Mouse (Mus musculus) kidney, postnatal 10 days (tissue): ENCODE measurements at regions not wholly inside any gene's neighbourhood (a gene's known extent, or its start where the extent isn't known, plus 50 kb on each side); places are given as distances from the start of the nearest gene placed in this dataset.
"Not testable (repeated sequence)": the region's sequence is repeated elsewhere in the genome, so short reads cannot be mapped to it uniquely, and the experiment has no call there.

Experiments
- DNase-seq: peaks from one replicate; pipeline ENCODE4 v3.0.0; 2021; ENCODE audit warnings: mixed read lengths

DNA sequence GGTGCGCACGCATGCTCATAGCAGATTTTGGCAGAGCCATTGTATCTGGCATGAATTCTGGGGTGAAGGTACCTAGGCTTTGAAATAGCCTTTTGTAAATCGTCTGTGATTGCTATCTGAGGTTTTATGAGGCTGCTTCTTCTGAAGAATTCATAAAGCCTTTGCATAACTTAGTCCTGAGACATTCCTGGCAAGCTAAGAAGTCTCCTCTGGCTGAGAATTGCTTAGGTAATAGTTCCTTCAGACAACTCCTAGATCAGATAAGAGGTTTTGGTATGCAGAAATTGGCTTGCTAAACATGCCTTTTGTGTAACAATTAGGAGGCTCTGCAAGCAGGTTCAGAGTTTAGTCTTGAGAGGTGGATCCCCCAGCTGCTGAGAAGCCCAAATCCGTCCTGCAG is 82.7 kb downstream of the Pmp22 start:
- no peak for DNase-seq

DNA sequence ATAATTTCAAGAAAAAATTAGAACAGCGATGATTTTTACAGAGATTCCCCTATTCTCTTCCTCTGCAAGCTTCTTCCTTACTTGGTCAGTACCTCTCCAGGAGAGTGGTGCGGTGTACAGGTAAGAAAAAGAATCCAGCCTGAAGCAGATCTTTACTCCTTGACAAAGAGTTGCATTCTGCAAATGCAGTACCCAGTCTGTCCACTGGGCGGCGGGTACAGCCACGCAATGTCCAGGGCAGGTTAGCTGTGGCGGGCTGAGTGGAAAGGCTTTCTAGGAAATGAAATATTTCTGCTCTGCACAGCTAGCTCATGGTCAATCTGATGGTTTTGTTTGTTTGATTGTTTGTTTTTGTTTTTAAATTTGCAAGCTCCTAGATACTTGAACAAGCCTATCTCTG is 84.3 kb downstream of the Pmp22 start:
- DNase-seq = peak; percentile 94

DNA sequence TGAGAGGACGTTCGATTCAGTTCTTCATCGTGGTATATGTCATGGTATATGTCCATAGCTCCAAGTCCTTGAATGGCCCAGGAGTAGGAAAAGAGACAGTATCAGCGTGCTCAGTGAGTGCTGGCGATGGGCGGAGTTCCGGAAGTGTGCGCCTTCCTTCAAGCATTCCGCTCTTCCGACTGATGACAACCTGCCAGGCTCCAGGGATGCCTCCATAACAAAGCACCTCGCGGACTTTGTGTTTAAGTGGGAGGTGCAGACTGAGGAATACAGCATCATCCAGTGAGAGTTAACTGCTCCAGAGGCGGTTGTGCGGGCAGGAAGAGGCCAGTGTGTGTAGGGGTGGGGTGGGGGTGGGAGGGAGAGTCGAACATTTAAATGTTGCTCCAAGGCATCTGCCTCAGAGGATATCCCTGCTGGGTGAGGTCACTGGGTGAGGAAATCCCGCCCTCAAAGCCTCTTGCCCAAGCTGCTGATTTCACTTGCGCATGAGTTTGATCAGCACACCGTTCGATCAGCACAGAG is 85.2 kb downstream of the Pmp22 start:
- DNase-seq = no peak

- no peak for DNase-seq
These were observed 87.2 kb downstream of the Pmp22 start for GRCm38 (mm10) chr11:63215993-63216392.

- DNase-seq = no peak
These were observed 88.3 kb downstream of the Pmp22 start for GRCm38 (mm10) chr11:63217049-63217448.

DNA sequence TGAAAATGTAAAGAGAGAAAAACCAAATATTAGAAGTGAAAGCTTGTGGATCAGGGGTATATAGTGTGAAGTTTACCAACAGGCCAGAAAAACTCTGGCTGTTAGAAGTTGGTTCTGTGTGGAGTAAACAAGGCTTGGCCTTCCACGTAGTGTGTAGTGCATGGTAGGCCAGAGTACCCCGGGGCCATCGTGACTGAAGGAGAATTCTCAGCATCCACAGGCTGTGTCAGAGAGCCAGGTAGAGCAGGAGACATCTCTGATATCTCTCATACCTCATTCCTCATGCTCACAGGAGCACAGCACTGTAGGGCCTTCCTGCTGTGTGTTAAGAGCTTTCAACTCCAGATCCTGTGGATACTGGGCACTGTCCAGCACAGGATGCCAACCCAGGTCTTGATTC is 97.7 kb downstream of the Pmp22 start:
- no peak for DNase-seq

- DNase-seq = no peak
These were observed 102.0 kb downstream of the Pmp22 start for GRCm38 (mm10) chr11:63230786-63231185.

DNA sequence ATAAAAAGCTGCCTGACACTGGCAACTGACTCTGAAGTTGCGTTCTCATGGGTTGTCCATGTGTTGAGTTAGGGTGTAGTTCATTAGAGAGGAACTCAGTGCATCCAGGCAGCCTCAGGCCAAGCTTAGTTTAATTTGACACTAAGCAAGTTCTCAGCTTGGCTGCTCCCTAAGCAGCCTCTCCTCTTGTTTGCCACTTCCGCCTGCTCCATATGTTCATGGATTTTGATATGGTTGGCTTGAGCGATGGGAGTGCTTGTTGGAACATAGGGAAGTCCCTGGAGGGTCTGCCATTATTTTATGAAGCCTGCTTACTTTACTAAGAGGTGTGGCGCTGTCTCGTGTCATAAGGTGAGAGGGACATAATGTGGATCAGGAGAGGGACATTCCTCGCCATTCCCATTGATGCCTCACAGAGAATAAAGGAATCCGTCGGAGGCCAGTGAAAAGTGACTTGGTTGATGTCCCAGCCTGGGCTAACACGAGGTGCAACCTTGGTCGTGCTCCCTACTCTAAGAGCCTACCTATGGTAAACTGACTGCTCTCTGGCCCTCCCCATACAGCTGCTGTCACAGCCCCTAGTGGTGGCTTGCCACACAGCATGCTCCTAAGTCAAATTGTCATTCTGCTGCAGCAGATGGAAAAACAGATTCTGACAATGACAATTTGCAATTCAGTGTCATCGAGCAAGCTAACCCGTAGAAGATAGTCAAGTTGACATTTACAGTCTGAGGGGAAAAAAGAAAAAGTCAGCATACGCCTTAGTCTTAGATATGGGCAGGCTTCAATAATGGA is 104.6 kb downstream of the Pmp22 start:
- DNase-seq = no peak

GRCm38 (mm10) chr11:63234481-63234880 is 105.7 kb downstream of the Pmp22 start:
- no peak for DNase-seq

DNA sequence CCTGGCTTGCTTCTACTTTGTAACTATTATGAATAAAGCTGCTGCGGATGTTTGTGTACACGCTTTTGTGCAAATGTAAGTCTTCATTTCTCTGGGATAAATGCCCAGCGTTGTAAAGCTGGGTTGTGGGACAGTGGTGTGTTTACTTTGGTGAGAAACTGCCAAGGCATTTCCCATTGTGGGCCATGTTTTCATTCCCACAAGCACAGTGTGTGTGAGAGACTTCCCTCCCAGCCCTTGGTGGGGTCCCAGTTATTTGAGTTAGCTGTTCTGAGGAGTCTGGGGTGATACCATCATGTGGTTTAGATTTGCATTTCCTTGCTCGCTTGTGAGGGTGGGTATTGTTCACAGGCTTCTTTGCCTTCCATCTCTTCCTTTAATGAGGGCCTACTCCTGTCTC is 109.9 kb downstream of the Pmp22 start:
- no peak for DNase-seq

GRCm38 (mm10) chr11:63243906-63244416 is 115.2 kb downstream of the Pmp22 start:
- no peak for DNase-seq

GRCm38 (mm10) chr11:63245041-63245440 is 116.3 kb downstream of the Pmp22 start:
- no peak for DNase-seq

GRCm38 (mm10) chr11:63246052-63246661 is 117.4 kb downstream of the Pmp22 start:
- DNase-seq = no peak

- DNase-seq = no peak
These were observed 123.5 kb downstream of the Pmp22 start for GRCm38 (mm10) chr11:63252012-63252856.

- peak; percentile 14 for DNase-seq
These were observed 124.3 kb downstream of the Pmp22 start for GRCm38 (mm10) chr11:63252968-63253602.

- DNase-seq = peak; percentile 41
These were observed 135.8 kb downstream of the Pmp22 start for GRCm38 (mm10) chr11:63264432-63265061.

DNA sequence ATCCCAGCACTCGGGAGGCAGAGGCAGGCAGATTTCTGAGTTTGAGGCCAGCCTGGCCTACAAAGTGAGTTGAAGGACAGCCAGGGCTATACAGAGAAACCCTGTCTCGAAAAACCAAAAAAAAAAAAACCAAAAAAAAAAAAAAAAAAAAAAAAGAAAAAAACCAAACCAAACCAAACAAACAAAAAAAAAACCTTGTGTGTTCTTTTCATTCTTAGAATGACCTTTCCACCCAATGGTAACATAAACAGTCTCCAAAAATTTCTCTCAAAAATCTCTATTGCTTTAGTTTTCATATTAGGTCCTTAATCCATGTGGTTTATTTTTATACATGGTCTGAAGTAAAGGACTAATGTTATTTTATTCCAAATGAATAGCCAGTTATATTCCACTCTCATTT is 137.5 kb downstream of the Pmp22 start:
- not testable (repeated sequence) for DNase-seq

DNA sequence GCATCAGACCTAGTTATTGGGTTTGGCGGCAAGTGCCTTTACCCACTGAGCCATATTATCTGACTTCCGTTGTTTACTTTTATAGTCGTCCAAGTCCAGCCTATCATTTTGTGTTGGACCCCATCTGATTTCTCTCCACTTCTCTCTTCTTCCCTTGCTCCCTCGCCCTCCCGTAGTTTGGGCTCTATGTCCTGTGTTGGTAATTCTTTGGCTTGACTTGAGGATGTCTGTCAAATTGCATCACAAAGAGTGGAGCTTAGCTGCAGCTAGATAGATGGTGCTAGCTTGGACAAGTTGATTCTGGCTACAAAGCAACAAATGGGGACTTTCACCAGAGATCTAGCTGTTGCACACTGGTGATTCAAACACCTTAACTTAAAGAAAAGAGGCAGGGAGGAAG is 147.9 kb downstream of the Pmp22 start:
- no peak for DNase-seq

- no peak for DNase-seq
These were observed 153.1 kb downstream of the Pmp22 start for GRCm38 (mm10) chr11:63281839-63282238.

- DNase-seq = peak; percentile 16
These were observed 153.8 kb downstream of the Pmp22 start for GRCm38 (mm10) chr11:63282541-63282940.

DNA sequence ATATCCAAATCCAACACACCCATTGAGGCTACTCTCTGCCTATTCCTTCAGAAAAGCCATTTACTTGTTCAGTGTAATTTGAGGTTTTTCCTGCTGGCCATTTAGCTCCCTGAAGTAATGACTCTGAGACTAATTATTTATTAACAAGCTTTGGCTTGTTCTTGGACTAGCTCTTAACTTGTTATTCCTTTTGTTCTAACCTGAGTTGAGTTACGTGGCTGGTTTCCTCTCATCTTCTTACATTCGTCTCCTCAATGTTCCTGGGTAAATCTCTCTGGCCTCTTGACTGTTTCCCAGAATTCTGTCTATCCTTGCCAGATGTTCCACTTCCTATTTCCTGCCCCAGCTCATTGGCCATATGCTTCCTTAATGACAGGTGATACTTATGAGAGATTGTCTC is 157.2 kb downstream of the Pmp22 start:
- DNase-seq = no peak

DNA sequence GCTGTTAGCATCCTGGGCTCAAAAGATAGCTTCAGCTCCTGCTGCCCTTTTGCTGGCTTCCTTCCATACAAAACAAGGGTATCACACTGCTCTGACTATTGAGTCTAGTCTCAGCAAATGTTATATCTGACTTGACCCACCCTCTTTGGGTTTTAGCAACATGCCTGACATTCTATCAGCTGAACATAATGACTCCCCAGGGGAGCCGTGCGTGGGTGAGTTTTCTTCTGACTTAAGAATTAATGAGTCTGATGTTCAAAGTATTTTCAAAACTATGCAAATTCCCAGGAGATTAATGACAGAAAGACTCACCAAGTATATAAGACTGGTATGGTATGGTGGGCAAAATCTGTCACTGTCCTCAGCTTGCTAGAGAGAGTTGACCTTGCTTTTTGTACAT is 159.0 kb downstream of the Pmp22 start:
- DNase-seq = no peak
